Mouse (Mus musculus) midbrain, embryonic 14.5 days (tissue): Measurements from ENCODE around the gene BC051019. TPM values are rescaled to one million over a fixed set of nuclear protein-coding genes. Genes with fewer than 3 reads are reported as not detected.

Source experiments
- ATAC-seq: fragments of 200-750 bp; cut with Nextera tagmentation; 2 replicates; pipeline ENCODE4 v1.8.0; 2017; ENCODE audit warnings: moderate number of reproducible peaks, moderate library complexity; ENCODE audit not compliant: low FRiP score, low TSS enrichment
- DNase-seq: peaks from one replicate; pipeline ENCODE4 v3.0.0-alpha.2; 2015
- H3K27ac ChIP-seq: fragments of 300-500 bp; sonication (generic); replicated peaks from 2 replicates; pipeline ENCODE4 v1.5.1; 2014; ENCODE audit warnings: mild to moderate bottlenecking, low read depth, low read length, moderate library complexity
- H3K27me3 ChIP-seq: fragments of 300-500 bp; sonication (generic); 2 replicates; pipeline ENCODE4 v1.6.1; 2014; ENCODE audit warnings: low read length, control low read depth, mixed read lengths; ENCODE audit not compliant: control insufficient read depth, insufficient read depth
- H3K36me3 ChIP-seq: fragments of 300-500 bp; sonication (generic); 2 replicates; pipeline ENCODE4 v1.6.1; 2014; ENCODE audit warnings: low read length, control low read depth; ENCODE audit not compliant: control insufficient read depth, insufficient read depth
- H3K4me1 ChIP-seq: fragments of 300-500 bp; sonication (generic); 2 replicates; pipeline ENCODE4 v1.6.1; 2014; ENCODE audit warnings: mild to moderate bottlenecking, antibody characterized with exemption, low read length, control low read depth; ENCODE audit not compliant: control insufficient read depth, insufficient read depth
- H3K4me2 ChIP-seq: fragments of 300-500 bp; sonication (generic); 2 replicates; pipeline ENCODE4 v1.6.1; 2014; ENCODE audit warnings: mild to moderate bottlenecking, low read length, moderate library complexity
- H3K4me3 ChIP-seq: fragments of 300-500 bp; sonication (generic); replicated peaks from 2 replicates; pipeline ENCODE4 v1.5.1; 2014; ENCODE audit warnings: low read depth, low read length
- H3K9ac ChIP-seq: fragments of 300-500 bp; sonication (generic); replicated peaks from 2 replicates; pipeline ENCODE4 v1.6.1; 2014; ENCODE audit warnings: mild to moderate bottlenecking, low read length, moderate library complexity
- H3K9me3 ChIP-seq: fragments of 300-500 bp; sonication (generic); 2 replicates; pipeline ENCODE4 v1.6.1; 2016; ENCODE audit warnings: low read length, control low read depth, mixed read lengths; ENCODE audit not compliant: control insufficient read depth
- WGBS: fragments of 180-500 bp; shearing (Covaris S2); extraction: QIAGEN DNeasy Blood & Tissue Kit; methylation state at CpG from one replicate; pipeline ENCODE4 v1.1.7; 2014; 5-methylcytosine and 5-hydroxymethylcytosine counted together
- polyA plus RNA-seq: library from polyadenylated mRNA; unstranded; fragments of >200 nt; fragmentation: Nextera tagmentation; extraction: Ambion mirVana; gene quantifications from 2 replicates; pipeline ENCODE4 v1.2.1, GENCODE M21; 2014

Gene BC051019
- polyA plus RNA-seq: not detected in 2 replicates

GRCm38 (mm10) chr7:109723697-109724096 lies at the start of gene BC051019:
TSS of gene BC051019 (minus strand) at chr7:109723850.
- no peak within 1 kb of the TSS for H3K4me3 ChIP-seq
- ATAC-seq (no peak), DNase-seq (no peak)
- no peaks in the 10 kb centered on the region for H3K9me3 ChIP-seq
- WGBS: 91% methylated on average over 5 of the region's 5 CpGs
- no peaks in the 10 kb centered on the region for H3K4me1 ChIP-seq
- no peaks in the 10 kb centered on the region for H3K27me3 ChIP-seq
- H3K27ac ChIP-seq: no peak within 1 kb of the TSS
- no peak within 1 kb of the TSS for H3K9ac ChIP-seq
- no peaks in the 10 kb centered on the region for H3K36me3 ChIP-seq
- H3K4me2 ChIP-seq: no peak within 1 kb of the TSS

- no peak for DNase-seq
- no peak overlapping the region for H3K4me3 ChIP-seq
- no peak overlapping the region for H3K9ac ChIP-seq
- no peaks in the 10 kb centered on the region for H3K9me3 ChIP-seq
- no peaks in the 10 kb centered on the region for H3K4me1 ChIP-seq
- ATAC-seq: no peak
- H3K27ac ChIP-seq: no peak overlapping the region
- H3K27me3 ChIP-seq: no peaks in the 10 kb centered on the region
- no peaks in the 10 kb centered on the region for H3K36me3 ChIP-seq
- H3K4me2 ChIP-seq: no peak overlapping the region
These were observed 48.6 kb upstream of the BC051019 start for GRCm38 (mm10) chr7:109772251-109772650.

GRCm38 (mm10) chr7:109768699-109769383 lies 45.2 kb upstream of the BC051019 start:
- ATAC-seq: no peak
- no peak overlapping the region for H3K4me2 ChIP-seq
- no peaks in the 10 kb centered on the region for H3K9me3 ChIP-seq
- H3K4me1 ChIP-seq: no peaks in the 10 kb centered on the region
- 76% methylated on average over 2 of the region's 2 CpGs for WGBS
- H3K4me3 ChIP-seq: no peak overlapping the region
- no peaks in the 10 kb centered on the region for H3K36me3 ChIP-seq
- no peaks in the 10 kb centered on the region for H3K27me3 ChIP-seq
- no peak overlapping the region for H3K27ac ChIP-seq
- no peak overlapping the region for H3K9ac ChIP-seq
- no peak for DNase-seq

GRCm38 (mm10) chr7:109767575-109768350 lies 44.1 kb upstream of the BC051019 start:
- no peak overlapping the region for H3K27ac ChIP-seq

GRCm38 (mm10) chr7:109764009-109764408 lies 40.4 kb upstream of the BC051019 start:
- Histone ChIP-seq H3K9me3 (no peaks in the 10 kb centered on the region), H3K4me3 (no peak overlapping the region), H3K4me2 (no peak overlapping the region), H3K27ac (no peak overlapping the region), H3K4me1 (no peaks in the 10 kb centered on the region), H3K27me3 (no peaks in the 10 kb centered on the region), H3K36me3 (no peaks in the 10 kb centered on the region), H3K9ac (no peak overlapping the region)
- 78% methylated on average over 2 of the region's 2 CpGs for WGBS
- no peak for ATAC-seq
- DNase-seq: no peak

More at GRCm38 (mm10) chr7:109767575-109768350, 44.1 kb upstream of the BC051019 start:
- no peak overlapping the region for H3K9ac ChIP-seq
- DNase-seq (no peak), ATAC-seq (no peak)
- no peaks in the 10 kb centered on the region for H3K4me1 ChIP-seq
- no peaks in the 10 kb centered on the region for H3K9me3 ChIP-seq
- H3K36me3 ChIP-seq: no peaks in the 10 kb centered on the region
- no peaks in the 10 kb centered on the region for H3K27me3 ChIP-seq
- WGBS: 83% methylated on average over 7 of the region's 7 CpGs
- H3K4me2 ChIP-seq: no peak overlapping the region
- H3K4me3 ChIP-seq: no peak overlapping the region

DNA sequence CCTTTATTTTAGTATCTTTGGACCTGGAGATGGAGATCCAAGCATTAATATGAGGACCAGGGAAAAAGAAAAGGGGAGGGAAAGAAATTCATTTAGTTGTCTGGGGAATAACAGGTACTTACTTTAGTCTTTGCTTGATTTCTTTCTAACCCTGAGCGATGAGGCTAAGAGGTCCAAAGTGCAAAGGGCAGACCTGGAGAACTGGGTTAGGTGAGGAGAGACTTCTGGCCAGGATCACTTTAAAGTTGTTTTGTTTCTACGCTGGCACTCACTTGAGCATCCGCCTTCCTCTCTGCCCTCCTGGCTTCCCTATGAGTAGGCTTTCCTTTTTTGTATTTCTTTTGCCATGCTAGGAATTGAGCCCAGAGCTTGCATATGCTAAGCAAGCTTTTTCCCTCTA lies 32.6 kb upstream of the BC051019 start:
- H3K4me1 ChIP-seq: peaks cover 16% of the 10 kb centered on the region; the same call in 1 of the 2 replicates
- no peak overlapping the region for H3K9ac ChIP-seq
- no peaks in the 10 kb centered on the region for H3K9me3 ChIP-seq
- no peak for ATAC-seq
- H3K27ac ChIP-seq: no peak overlapping the region
- no peak overlapping the region for H3K4me2 ChIP-seq
- H3K36me3 ChIP-seq: no peaks in the 10 kb centered on the region
- 96% methylated on average over 3 of the region's 3 CpGs for WGBS
- no peaks in the 10 kb centered on the region for H3K27me3 ChIP-seq
- no peak overlapping the region for H3K4me3 ChIP-seq
- no peak for DNase-seq

GRCm38 (mm10) chr7:109754034-109754433 lies 30.4 kb upstream of the BC051019 start:
- no peak for ATAC-seq
- H3K27me3 ChIP-seq: no peaks in the 10 kb centered on the region
- no peak overlapping the region for H3K4me3 ChIP-seq
- no peak overlapping the region for H3K27ac ChIP-seq
- no peak overlapping the region for H3K4me2 ChIP-seq
- no peak overlapping the region for H3K9ac ChIP-seq
- DNase-seq: no peak
- H3K9me3 ChIP-seq: no peaks in the 10 kb centered on the region
- H3K36me3 ChIP-seq: peaks cover 6% of the 10 kb centered on the region; the same call in 1 of the 2 replicates
- 94% methylated on average over 8 of the region's 8 CpGs for WGBS
- peaks cover 18% of the 10 kb centered on the region; the same call in 1 of the 2 replicates for H3K4me1 ChIP-seq

DNA sequence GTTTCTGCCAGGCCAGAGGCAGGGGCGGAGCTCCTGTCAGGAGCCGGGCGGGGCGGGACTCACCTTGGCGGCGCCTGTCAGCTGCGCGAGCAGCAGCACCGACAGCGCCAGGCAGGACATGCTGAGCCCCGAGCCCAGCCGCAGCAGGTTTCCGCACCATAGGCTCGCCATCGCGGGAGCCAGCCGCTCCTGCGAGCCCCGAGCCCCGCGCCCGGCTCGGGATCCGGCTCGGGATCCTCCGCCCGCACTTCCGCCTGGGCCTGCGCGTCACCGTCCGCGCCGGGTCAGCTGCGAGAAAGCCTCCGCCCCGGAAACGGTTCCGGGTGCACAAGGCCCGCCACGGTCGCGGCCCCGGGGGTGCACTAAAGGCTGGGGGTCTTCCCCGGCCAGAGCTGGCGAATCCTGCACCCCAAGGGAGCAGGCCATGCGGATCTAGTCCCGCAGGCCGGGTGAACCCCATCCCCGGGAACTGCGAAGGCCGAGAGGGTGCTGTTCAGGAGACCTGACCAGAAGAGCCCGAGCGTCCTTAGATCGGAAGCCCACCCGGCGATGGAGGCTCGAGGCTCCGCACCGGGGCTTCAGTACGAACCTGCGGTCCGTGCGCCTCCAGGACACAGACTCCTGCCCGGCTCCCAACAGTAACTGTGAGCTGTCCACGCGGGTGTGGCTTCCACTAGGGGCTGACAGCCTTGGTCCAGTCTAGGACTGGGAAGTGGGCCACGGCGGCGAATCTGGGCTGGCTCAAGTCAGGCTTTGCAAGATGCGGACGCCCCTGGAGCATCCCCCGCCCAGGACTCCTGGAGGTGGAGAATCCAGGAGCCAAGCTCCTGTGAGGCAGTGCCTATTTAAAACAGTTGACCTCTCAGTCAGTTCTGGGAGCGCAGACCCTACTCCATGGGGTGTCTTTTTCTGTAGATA lies 28.6 kb upstream of the BC051019 start, which contains the start of gene Tmem9b:
Gene Tmem9b, minus strand, starts transcription at position 868 of the 918 bp plus-strand sequence.
- Histone ChIP-seq H3K27me3 (no peaks in the 10 kb centered on the region), H3K27ac (peak within 1 kb of the TSS; percentile 91), H3K9ac (peak within 1 kb of the TSS; percentile 92), H3K4me1 (peaks cover 18% of the 10 kb centered on the region; the same call in 1 of the 2 replicates), H3K4me2 (peak within 1 kb of the TSS; percentile 94), H3K9me3 (no peaks in the 10 kb centered on the region), H3K36me3 (peaks cover 12% of the 10 kb centered on the region), H3K4me3 (peak within 1 kb of the TSS; percentile 91)
- ATAC-seq (peak; percentile 89), DNase-seq (peak; percentile 91)
- under 1% methylated on average over 74 of the region's 74 CpGs for WGBS
